In genomic region chrX:107116333-107116732, GRCm38 (mm10) we compare ENCODE assay signal across 27 mouse cellular contexts. TPM values are rescaled to one million over a fixed set of nuclear protein-coding genes. Genes with fewer than 3 reads are reported as not detected.
DNase-seq lines count a peak whose midpoint lies in the region; ATAC-seq and TF ChIP-seq lines count a peak whose summit lies in the region.
"Had no signal": no experiment of that assay in that cellular context is flagged by ENCODE, and none has a peak within 500 bp of the region (broad histone marks: within the 10 kb centered on the region; RNA-seq: fewer than 3 reads in every experiment).

No protein-coding gene starts in this region.

- no peaks in the 10 kb centered on the region for H3K4me1 ChIP-seq in embryonic fibroblast, embryonic 13.5 days (ENCODE audit: control insufficient read depth, insufficient read depth, low read length)
- no peaks in the 10 kb centered on the region for H3K4me1 ChIP-seq in forebrain, embryonic 11.5 days (replicated peaks; ENCODE audit: control insufficient read depth, insufficient read depth, low read length)
- H3K4me1 ChIP-seq in liver, postnatal 0 days (ENCODE audit: insufficient read depth), result no peaks in the 10 kb centered on the region
- H3K4me1 ChIP-seq: embryonic facial prominence, embryonic 13.5 days; embryonic facial prominence, embryonic 15.5 days; forebrain, embryonic 12.5 days had no signal

- no peak overlapping the region for H3K9ac ChIP-seq in forebrain, embryonic 11.5 days (ENCODE audit: low read length)
- H3K9ac ChIP-seq in liver, postnatal 0 days (replicated peaks), result no peak overlapping the region
- H3K9ac ChIP-seq: embryonic facial prominence, embryonic 13.5 days; embryonic facial prominence, embryonic 15.5 days; forebrain, embryonic 12.5 days had no signal

- no peak overlapping the region for H3ac ChIP-seq in myocyte (ENCODE audit: control insufficient read depth, insufficient read length)

- peak overlapping the region; percentile 24 for H3K4me2 ChIP-seq in myocyte (ENCODE audit: low read depth)
- no peak overlapping the region for H3K4me2 ChIP-seq in forebrain, embryonic 11.5 days (ENCODE audit: low read depth, low read length, severe bottlenecking)
- H3K4me2 ChIP-seq in liver, postnatal 0 days (ENCODE audit: low read depth, low read length), result no peak overlapping the region
- H3K4me2 ChIP-seq: embryonic facial prominence, embryonic 13.5 days; embryonic facial prominence, embryonic 15.5 days; forebrain, embryonic 12.5 days had no signal

- no peak for DNase-seq in forebrain, embryonic 11.5 days (ENCODE audit: low spot score)
- DNase-seq in liver, postnatal 0 days, result no peak
- DNase-seq in B cell, adult 2 months, result no peak
- DNase-seq: adrenal gland, adult 2 months; adrenal gland, postnatal 10 days; adrenal gland, postnatal 25 days; cerebellum, adult 11 months; cerebellum, adult 18-20 months; cerebellum, adult 8-10 months; cerebellum, adult 9-11 months; cerebellum, postnatal 14 days; embryo, embryonic 11 days had no signal

- ATAC-seq in megakaryocyte, adult 5-6 weeks (ENCODE audit: poor library complexity, severe bottlenecking), result peak; percentile 81
- ATAC-seq in forebrain, embryonic 11.5 days (replicated peaks; ENCODE audit: low FRiP score), result no peak
- ATAC-seq in liver, postnatal 0 days, result no peak
- ATAC-seq: CD4-positive, CD25-positive, alpha-beta regulatory T cell, adult 4 months; forebrain, embryonic 14.5 days; forebrain, embryonic 16.5 days had no signal

- no peak overlapping the region for H3K4me3 ChIP-seq in embryonic fibroblast, embryonic 13.5 days (ENCODE audit: insufficient read depth, low read length)
- H3K4me3 ChIP-seq in myocyte, result no peak overlapping the region
- H3K4me3 ChIP-seq in forebrain, embryonic 11.5 days (ENCODE audit: low read depth, low read length), result no peak overlapping the region
- H3K4me3 ChIP-seq in liver, postnatal 0 days (ENCODE audit: low read depth, low read length), result no peak overlapping the region
- H3K4me3 ChIP-seq: embryonic facial prominence, embryonic 13.5 days; embryonic facial prominence, embryonic 15.5 days; forebrain, embryonic 12.5 days had no signal

- no peaks in the 10 kb centered on the region for H3K27me3 ChIP-seq in myocyte (ENCODE audit: control insufficient read depth, insufficient read depth, insufficient read length)
- H3K27me3 ChIP-seq in forebrain, embryonic 11.5 days (ENCODE audit: control insufficient read depth, insufficient read depth, low read length), result no peaks in the 10 kb centered on the region
- no peaks in the 10 kb centered on the region for H3K27me3 ChIP-seq in liver, postnatal 0 days (ENCODE audit: insufficient read depth, low read length)
- H3K27me3 ChIP-seq: CH12.LX; embryonic facial prominence, embryonic 13.5 days; embryonic facial prominence, embryonic 15.5 days; forebrain, embryonic 12.5 days had no signal

- no peak for TF ChIP-seq EP300 in liver, postnatal 0 days (IDR thresholded peaks at IDR 0.05; ENCODE audit: low read depth)

- no peak for TF ChIP-seq CTCF in embryonic fibroblast, embryonic 13.5 days (IDR thresholded peaks at IDR 0.05; ENCODE audit: borderline replicate concordance, insufficient read depth, low read length)
- TF ChIP-seq CTCF in liver, postnatal 0 days (IDR thresholded peaks at IDR 0.05; ENCODE audit: low read depth), result no peak

- TF ChIP-seq POLR2A in embryonic fibroblast, embryonic 13.5 days (IDR thresholded peaks at IDR 0.05; ENCODE audit: low read depth, low read length), result no peak
- no peak for TF ChIP-seq POLR2A in myocyte (IDR thresholded peaks at IDR 0.05; ENCODE audit: insufficient read length, low read depth)

- 75% methylated on average over 1 of the region's 1 CpGs for WGBS in forebrain, embryonic 11.5 days
- 68% methylated on average over 1 of the region's 1 CpGs for WGBS in liver, postnatal 0 days (ENCODE audit: insufficient replicate concordance)

- no peaks in the 10 kb centered on the region for H3K36me3 ChIP-seq in myocyte (ENCODE audit: control insufficient read depth, insufficient read depth)
- no peaks in the 10 kb centered on the region for H3K36me3 ChIP-seq in forebrain, embryonic 11.5 days (ENCODE audit: control insufficient read depth, insufficient read depth, low read length)
- H3K36me3 ChIP-seq in liver, postnatal 0 days (replicated peaks; ENCODE audit: insufficient read depth, low read length), result no peaks in the 10 kb centered on the region
- H3K36me3 ChIP-seq: embryonic facial prominence, embryonic 13.5 days; embryonic facial prominence, embryonic 15.5 days; forebrain, embryonic 12.5 days; G1E had no signal

- H3K9me3 ChIP-seq in forebrain, embryonic 11.5 days (ENCODE audit: control insufficient read depth, low read length), result no peaks in the 10 kb centered on the region
- H3K9me3 ChIP-seq in liver, postnatal 0 days (ENCODE audit: low read length), result no peaks in the 10 kb centered on the region
- H3K9me3 ChIP-seq: embryonic facial prominence, embryonic 13.5 days; embryonic facial prominence, embryonic 15.5 days; forebrain, embryonic 12.5 days; G1E had no signal

- H3K79me2 ChIP-seq in myocyte (ENCODE audit: control insufficient read depth, insufficient read depth), result no peaks in the 10 kb centered on the region

- H3K27ac ChIP-seq in embryonic fibroblast, embryonic 13.5 days (ENCODE audit: insufficient read depth, low read length), result peak overlapping the region; percentile 92
- no peak overlapping the region for H3K27ac ChIP-seq in forebrain, embryonic 11.5 days (ENCODE audit: low read depth, low read length)
- no peak overlapping the region for H3K27ac ChIP-seq in liver, postnatal 0 days (ENCODE audit: low read depth)
- H3K27ac ChIP-seq: embryonic facial prominence, embryonic 13.5 days; embryonic facial prominence, embryonic 15.5 days; forebrain, embryonic 12.5 days had no signal

TF ChIP-seq in myocyte, 11 proteins besides CTCF, POLR2A, EP300 and RAD21:
- TF ChIP-seq POLR2AphosphoS2 (IDR thresholded peaks at IDR 0.05; ENCODE audit: insufficient read length, low read depth) (no peak), CEBPB (IDR thresholded peaks at IDR 0.05; ENCODE audit: insufficient read depth, poor library complexity, severe bottlenecking) (no peak), USF1 (IDR thresholded peaks at IDR 0.05; ENCODE audit: low read depth) (no peak), MAX (IDR thresholded peaks at IDR 0.05; ENCODE audit: low read depth) (no peak), TCF12 (IDR thresholded peaks at IDR 0.05; ENCODE audit: insufficient read depth, poor library complexity, severe bottlenecking) (no peak), SRF (IDR thresholded peaks at IDR 0.05; ENCODE audit: control insufficient read depth, insufficient read length, low read depth) (no peak), REST (IDR thresholded peaks at IDR 0.05; ENCODE audit: insufficient read depth, insufficient read length) (no peak), MYOG (IDR thresholded peaks at IDR 0.05; ENCODE audit: control insufficient read depth in 1 of 3, insufficient read depth in 1 of 3, insufficient read length in 2 of 3, low read depth in 2 of 3) (no peak), TCF3 (IDR thresholded peaks at IDR 0.05; ENCODE audit: insufficient read length, low read depth) (no peak)

RNA-seq across cellular contexts. Expression of gene P2ry10, which starts 28.0 kb away (rescaled TPM):
- 0.21 TPM in 1 of 2 replicates, not detected in the other for polyA plus RNA-seq in embryonic fibroblast, embryonic 13.5 days (2011; ENCODE audit: insufficient read length, low read depth, missing spikeins)
- total RNA-seq in megakaryocyte, adult 5-6 weeks (2015), result 5.6 and 5.7 TPM in 2 replicates
- 11.1 and 12.6 TPM in 2 replicates for total RNA-seq in megakaryocyte, adult 5-6 weeks (2017)
- polyA plus RNA-seq in myocyte (2012; fragmentation: generic; extraction: Trizol), result not detected
- not detected in 2 replicates for polyA plus RNA-seq in forebrain, embryonic 11.5 days (2014; fragmentation: Nextera tagmentation; extraction: Ambion mirVana)
- 0.12 and 0.18 TPM in 2 replicates for polyA plus RNA-seq in liver, postnatal 0 days (2015; fragmentation: Nextera tagmentation; extraction: Ambion mirVana)
- total RNA-seq: adrenal gland, postnatal 25 days had no signal
- polyA plus RNA-seq: adrenal gland, adult 2 months; brain, embryonic 14.5 days; cortical plate, adult 2 months; embryonic facial prominence, embryonic 11.5 days; forebrain, embryonic 14.5 days; forebrain, embryonic 16.5 days; frontal cortex, adult 2 months had no signal

RNA-seq across cellular contexts. Expression of gene P2ry10b, which starts 32.4 kb away (rescaled TPM):
- 3.9 and 4.2 TPM in 2 replicates for polyA plus RNA-seq in embryonic fibroblast, embryonic 13.5 days (2011; ENCODE audit: insufficient read length, low read depth, missing spikeins)
- 17.7 and 18.4 TPM in 2 replicates for total RNA-seq in megakaryocyte, adult 5-6 weeks (2015)
- total RNA-seq in megakaryocyte, adult 5-6 weeks (2017), result 13.5 and 15.5 TPM in 2 replicates
- 1.4 TPM for polyA plus RNA-seq in myocyte (2012; fragmentation: generic; extraction: Trizol)
- 0.20 and 0.86 TPM in 2 replicates for polyA plus RNA-seq in forebrain, embryonic 11.5 days (2014; fragmentation: Nextera tagmentation; extraction: Ambion mirVana)
- 0.70 and 1.00 TPM in 2 replicates for polyA plus RNA-seq in liver, postnatal 0 days (2015; fragmentation: Nextera tagmentation; extraction: Ambion mirVana)
